Mouse (Mus musculus) heart, embryonic 14.5 days (tissue): ENCODE data around the gene Spata32. TPM values are rescaled to one million over a fixed set of nuclear protein-coding genes. Genes with fewer than 3 reads are reported as not detected.

Source experiments
- ATAC-seq: fragments of 200-750 bp; cut with Nextera tagmentation; 2 replicates; pipeline ENCODE4 v1.8.0; 2017; ENCODE audit warnings: low read depth, moderate TSS enrichment; ENCODE audit not compliant: insufficient number of reproducible peaks, insufficient read depth, low FRiP score
- H3K27ac ChIP-seq, 2 experiments: fragments of 200-500 bp in 1 of 2; fragments of 300-500 bp in 1 of 2; sonication (generic) in 1 of 2; replicated peaks in 1 of 2; 2 replicates each; pipeline ENCODE4 v1.5.1; 2012 to 2014; ENCODE audit warnings: low read depth in 2 of 2, low read length in 2 of 2, control low read depth in 1 of 2, mild to moderate bottlenecking in 1 of 2, mixed read lengths in 1 of 2; ENCODE audit not compliant: control insufficient read depth in 1 of 2, insufficient read depth in 1 of 2
- H3K27me3 ChIP-seq: fragments of 300-500 bp; sonication (generic); 2 replicates; pipeline ENCODE4 v1.6.1; 2014; ENCODE audit warnings: mild to moderate bottlenecking, low read length, control low read depth; ENCODE audit not compliant: control insufficient read depth, insufficient read depth
- H3K36me3 ChIP-seq: fragments of 300-500 bp; sonication (generic); 2 replicates; pipeline ENCODE4 v1.6.1; 2014; ENCODE audit warnings: mild to moderate bottlenecking, control low read depth, low read length, mixed read lengths; ENCODE audit not compliant: control insufficient read depth, insufficient read depth
- H3K4me1 ChIP-seq, 2 experiments: fragments of 200-500 bp in 1 of 2; fragments of 300-500 bp in 1 of 2; sonication (generic) in 1 of 2; 2 replicates each; pipeline ENCODE4 v1.6.1; 2012 to 2014; ENCODE audit warnings: low read length in 2 of 2, control low read depth in 1 of 2, mixed read lengths in 1 of 2; ENCODE audit not compliant: control insufficient read depth in 2 of 2, insufficient read depth in 2 of 2
- H3K4me2 ChIP-seq: fragments of 300-500 bp; sonication (generic); 2 replicates; pipeline ENCODE4 v1.6.1; 2014; ENCODE audit warnings: mild to moderate bottlenecking, low read length
- H3K4me3 ChIP-seq, 2 experiments: fragments of 200-500 bp in 1 of 2; fragments of 300-500 bp in 1 of 2; sonication (generic) in 1 of 2; 2 replicates each; pipeline ENCODE4 v1.5.1; 2012 to 2014; ENCODE audit warnings: low read length in 2 of 2, mild to moderate bottlenecking in 2 of 2, control low read depth in 1 of 2, low read depth in 1 of 2, moderate library complexity in 1 of 2; ENCODE audit not compliant: control insufficient read depth in 1 of 2, insufficient read depth in 1 of 2
- H3K9ac ChIP-seq: fragments of 300-500 bp; sonication (generic); 2 replicates; pipeline ENCODE4 v1.6.1; 2014; ENCODE audit warnings: mild to moderate bottlenecking, low read length
- H3K9me3 ChIP-seq: fragments of 300-500 bp; sonication (generic); 2 replicates; pipeline ENCODE4 v1.6.1; 2016; ENCODE audit warnings: low read length, control low read depth; ENCODE audit not compliant: control insufficient read depth
- WGBS: fragments of 180-500 bp; shearing (Covaris S2); extraction: QIAGEN DNeasy Blood & Tissue Kit; methylation state at CpG from one replicate; pipeline ENCODE4 v1.1.7; 2014; 5-methylcytosine and 5-hydroxymethylcytosine counted together
- polyA plus RNA-seq: library from polyadenylated mRNA; unstranded; fragments of >200 nt; fragmentation: Nextera tagmentation; extraction: Ambion mirVana; gene quantifications from 2 replicates; pipeline ENCODE4 v1.2.1, GENCODE M21; 2014

Spata32 gene
- polyA plus RNA-seq, 1 experiment from 2014 or later: not detected

- Histone ChIP-seq H3K9me3 (no peaks in the 10 kb centered on the region), H3K4me2 (no peak overlapping the region), H3K36me3 (peaks cover 25% of the 10 kb centered on the region), H3K27me3 (no peaks in the 10 kb centered on the region), H3K9ac (peak overlapping the region; percentile 31; the same call in 1 of the 2 replicates), H3K4me1 (peaks cover 13 to 22% of the 10 kb centered on the region in 2 experiments), H3K4me3 (no peak overlapping the region), H3K27ac (peak overlapping the region in 1 of 2 experiments; percentile 53; a peak in 2 of 4 replicates)
- WGBS: 19% methylated on average over 7 of the region's 7 CpGs
- no peak; the same call in none of the 2 replicates for ATAC-seq
Measured at GRCm38 (mm10) chr11:103240740-103241139, 22.5 kb upstream of the Spata32 start.

GRCm38 (mm10) chr11:103237757-103238156 lies 19.5 kb upstream of the Spata32 start:
- 70% methylated on average over 9 of the region's 9 CpGs for WGBS
- peaks cover 10 to 12% of the 10 kb centered on the region in 2 experiments for H3K4me1 ChIP-seq
- H3K27ac ChIP-seq: no peak overlapping the region
- no peak overlapping the region for H3K4me2 ChIP-seq
- H3K9ac ChIP-seq: no peak overlapping the region
- H3K9me3 ChIP-seq: no peaks in the 10 kb centered on the region
- peaks cover 25% of the 10 kb centered on the region for H3K36me3 ChIP-seq
- no peak overlapping the region for H3K4me3 ChIP-seq
- ATAC-seq: no peak
- H3K27me3 ChIP-seq: no peaks in the 10 kb centered on the region

GRCm38 (mm10) chr11:103236903-103237302 lies 18.7 kb upstream of the Spata32 start:
- H3K4me1 ChIP-seq: peaks cover 10 to 12% of the 10 kb centered on the region in 2 experiments
- H3K36me3 ChIP-seq: peaks cover 28% of the 10 kb centered on the region

DNA sequence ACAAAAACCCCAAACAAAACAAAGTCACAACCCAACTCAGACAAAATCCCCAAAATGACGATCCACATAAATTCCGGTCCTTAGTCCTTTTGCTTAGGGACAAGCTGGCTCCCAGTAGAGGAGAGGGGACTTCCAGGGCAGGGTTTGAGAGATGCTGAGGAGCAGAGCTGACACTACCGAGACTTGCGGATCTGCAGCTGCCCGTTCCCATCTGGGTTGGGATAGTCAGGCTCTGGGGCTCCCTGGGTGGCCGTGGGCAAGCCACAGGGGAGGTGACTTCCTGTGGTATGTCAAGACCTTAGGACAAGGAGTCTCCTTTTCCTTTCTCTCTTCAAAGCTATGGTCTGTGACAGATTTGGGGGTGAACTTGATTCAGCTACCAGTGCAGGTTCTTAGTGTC lies 18.2 kb upstream of the Spata32 start:
- Histone ChIP-seq H3K9ac (no peak overlapping the region), H3K4me3 (no peak overlapping the region), H3K4me1 (peaks cover 10 to 12% of the 10 kb centered on the region in 2 experiments), H3K4me2 (no peak overlapping the region), H3K36me3 (peaks cover 30% of the 10 kb centered on the region), H3K27me3 (no peaks in the 10 kb centered on the region), H3K9me3 (no peaks in the 10 kb centered on the region), H3K27ac (no peak overlapping the region)
- ATAC-seq: no peak
- WGBS: 79% methylated on average over 6 of the region's 6 CpGs

More at GRCm38 (mm10) chr11:103236903-103237302, 18.7 kb upstream of the Spata32 start:
- H3K9me3 ChIP-seq: no peaks in the 10 kb centered on the region
- WGBS: 78% methylated on average over 10 of the region's 10 CpGs
- H3K27ac ChIP-seq: no peak overlapping the region
- H3K9ac ChIP-seq: no peak overlapping the region
- no peak for ATAC-seq
- no peak overlapping the region for H3K4me2 ChIP-seq
- no peak overlapping the region for H3K4me3 ChIP-seq
- H3K27me3 ChIP-seq: no peaks in the 10 kb centered on the region

GRCm38 (mm10) chr11:103235702-103236101 lies 17.5 kb upstream of the Spata32 start:
- WGBS: 53% methylated on average over 11 of the region's 11 CpGs
- H3K9ac ChIP-seq: no peak overlapping the region
- no peaks in the 10 kb centered on the region for H3K9me3 ChIP-seq
- no peak overlapping the region for H3K27ac ChIP-seq
- H3K4me1 ChIP-seq: peaks cover 6 to 7% of the 10 kb centered on the region in 2 experiments; a peak in 3 of 4 replicates
- ATAC-seq: no peak
- no peak overlapping the region for H3K4me2 ChIP-seq
- no peak overlapping the region for H3K4me3 ChIP-seq
- H3K27me3 ChIP-seq: no peaks in the 10 kb centered on the region
- peaks cover 38% of the 10 kb centered on the region for H3K36me3 ChIP-seq

- H3K27ac ChIP-seq: no peak overlapping the region
- ATAC-seq: no peak
- peaks cover 40% of the 10 kb centered on the region for H3K36me3 ChIP-seq
- H3K4me1 ChIP-seq: no peaks in the 10 kb centered on the region
- 84% methylated on average over 1 of the region's 1 CpGs for whole genome bisulfite sequencing
- no peak overlapping the region for H3K4me2 ChIP-seq
- H3K27me3 ChIP-seq: no peaks in the 10 kb centered on the region
- no peaks in the 10 kb centered on the region for H3K9me3 ChIP-seq
- H3K4me3 ChIP-seq: no peak overlapping the region
- H3K9ac ChIP-seq: no peak overlapping the region
Measured at GRCm38 (mm10) chr11:103234447-103234846, 16.2 kb upstream of the Spata32 start.

DNA sequence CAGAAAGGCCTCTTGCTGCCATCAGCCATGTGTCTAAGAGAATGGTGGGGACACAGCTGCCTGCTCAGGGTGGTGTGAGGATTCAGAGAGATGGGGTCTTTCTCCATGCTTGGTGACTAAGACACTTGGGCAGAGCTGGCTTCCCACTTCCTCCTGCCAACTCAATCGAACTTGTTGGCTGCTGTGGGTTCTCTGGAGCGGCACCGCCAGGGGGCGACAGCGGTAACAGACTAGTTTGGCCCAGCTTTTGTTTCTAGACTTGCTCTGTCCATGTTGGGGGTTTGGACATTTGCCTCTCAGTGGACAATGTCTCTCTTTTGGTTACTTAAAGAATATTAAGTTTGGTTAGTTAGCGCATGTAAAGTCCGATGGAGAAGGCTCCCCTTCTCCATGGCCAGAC lies 14.7 kb upstream of the Spata32 start:
- Histone ChIP-seq H3K4me2 (no peak overlapping the region), H3K27ac (no peak overlapping the region), H3K4me1 (no peaks in the 10 kb centered on the region), H3K9ac (no peak overlapping the region), H3K27me3 (no peaks in the 10 kb centered on the region), H3K36me3 (peaks cover 34% of the 10 kb centered on the region), H3K9me3 (no peaks in the 10 kb centered on the region), H3K4me3 (no peak overlapping the region)
- 29% methylated on average over 7 of the region's 7 CpGs for WGBS
- ATAC-seq: no peak

DNA sequence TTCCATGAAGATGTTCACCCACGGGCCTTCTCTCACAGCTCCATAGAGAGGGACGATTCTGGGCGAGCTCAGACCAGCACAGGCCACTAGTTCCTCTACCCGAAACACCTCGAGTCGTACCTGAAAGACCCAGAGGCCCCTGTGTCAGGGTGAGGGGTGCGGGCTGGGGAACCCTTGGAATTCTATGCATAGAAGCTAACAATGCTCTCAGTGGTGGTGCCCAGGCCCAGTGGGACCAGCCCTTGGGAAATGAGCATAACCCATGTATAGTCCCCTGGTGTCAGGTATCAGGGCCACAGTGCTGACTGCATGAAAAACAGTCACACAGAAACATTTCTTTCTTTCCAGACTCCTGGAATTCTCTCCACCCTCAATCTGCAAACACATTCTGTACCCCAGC lies 13.1 kb upstream of the Spata32 start:
- Histone ChIP-seq H3K36me3 (peaks cover 46% of the 10 kb centered on the region), H3K4me2 (no peak overlapping the region), H3K9ac (no peak overlapping the region), H3K4me1 (no peaks in the 10 kb centered on the region), H3K27ac (no peak overlapping the region), H3K4me3 (no peak overlapping the region), H3K27me3 (no peaks in the 10 kb centered on the region), H3K9me3 (no peaks in the 10 kb centered on the region)
- WGBS: 91% methylated on average over 7 of the region's 7 CpGs
- ATAC-seq: no peak
